Comparison of ENCODE assay signal across 9 mouse cellular contexts in the genomic region with DNA sequence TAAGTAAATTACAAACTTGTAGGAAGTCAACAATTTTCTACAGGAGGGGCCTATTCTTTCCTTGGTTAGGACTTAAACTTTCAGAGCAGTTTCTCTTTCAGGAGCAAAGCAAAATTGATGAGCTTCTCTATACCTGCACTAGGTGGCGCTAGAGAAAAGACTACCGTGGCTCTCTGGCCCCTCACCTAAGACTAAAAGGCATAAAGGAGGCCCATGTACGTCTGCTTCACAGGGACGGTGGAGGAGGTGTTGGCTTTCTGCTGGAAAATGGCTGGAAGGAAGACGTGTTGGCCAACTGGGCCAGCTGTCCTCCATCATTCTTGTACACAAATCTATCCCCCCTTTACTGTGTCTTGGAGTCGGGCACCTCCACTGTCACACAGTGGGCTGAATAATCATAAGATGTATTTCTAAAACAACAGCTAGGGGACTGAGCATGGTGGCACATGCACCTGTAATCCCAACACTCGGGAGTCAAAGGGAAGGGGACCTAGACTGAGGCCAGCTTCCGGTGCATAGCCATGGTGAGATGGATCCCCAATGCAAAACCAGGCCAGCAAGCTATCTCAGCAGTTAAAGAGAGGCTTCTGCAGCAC. TPM values are rescaled to one million over a fixed set of nuclear protein-coding genes. Genes with fewer than 3 reads are reported as not detected.
DNase-seq lines count a peak whose midpoint lies in the region; ATAC-seq lines count a peak whose summit lies in the region.
"Had no signal": no experiment of that assay in that cellular context is flagged by ENCODE, and none has a peak within 500 bp of the region (broad histone marks: within the 10 kb centered on the region; RNA-seq: fewer than 3 reads in every experiment).

No protein-coding gene starts in this region.

- no peak overlapping the region for H3K27ac ChIP-seq in kidney, embryonic 16.5 days (ENCODE audit: low read length)
- H3K27ac ChIP-seq in forebrain, embryonic 14.5 days (ENCODE audit: low read depth, low read length): no peak overlapping the region

- no peaks in the 10 kb centered on the region for H3K9me3 ChIP-seq in kidney, embryonic 16.5 days (ENCODE audit: low read length)
- H3K9me3 ChIP-seq in forebrain, embryonic 14.5 days (replicated peaks; ENCODE audit: control insufficient read depth, low read length): no peaks in the 10 kb centered on the region

- 39% methylated on average over 8 of the region's 8 CpGs for WGBS in kidney, embryonic 16.5 days
- 38% methylated on average over 8 of the region's 8 CpGs for WGBS in forebrain, embryonic 14.5 days

- peak; percentile 53 for DNase-seq in kidney, adult 9 months
- peak; percentile 26 to 44 for DNase-seq in CD8-positive naive resting alpha-beta T cell, adult 2 months (ENCODE audit: low read depth in 2 of 2, low spot score in 2 of 2)
- peak; percentile 73 for DNase-seq in ZHBTc4 (ENCODE audit: low read depth, low spot score)
- DNase-seq in forebrain, embryonic 14.5 days (ENCODE audit: low spot score): peak; percentile 69
- DNase-seq in lung, postnatal 25 days (ENCODE audit: low spot score): peak; percentile 58
- DNase-seq in thymus, postnatal 4 days: peak; percentile 56
- no peak for DNase-seq in ovary, postnatal 10 days (ENCODE audit: low spot score)

- H3K27me3 ChIP-seq in kidney, embryonic 16.5 days (ENCODE audit: insufficient read depth, low read length): no peaks in the 10 kb centered on the region
- H3K27me3 ChIP-seq in forebrain, embryonic 14.5 days (replicated peaks; ENCODE audit: control insufficient read depth, insufficient read depth, low read length): no peaks in the 10 kb centered on the region

- no peak overlapping the region for H3K9ac ChIP-seq in kidney, embryonic 16.5 days (replicated peaks; ENCODE audit: low read length)
- no peak overlapping the region for H3K9ac ChIP-seq in forebrain, embryonic 14.5 days (ENCODE audit: low read length)

- H3K4me1 ChIP-seq in kidney, embryonic 16.5 days (ENCODE audit: insufficient read depth, low read length): peaks cover 21% of the 10 kb centered on the region
- H3K4me1 ChIP-seq in forebrain, embryonic 14.5 days (ENCODE audit: control insufficient read depth, insufficient read depth, low read length): no peaks in the 10 kb centered on the region

- no peak for ATAC-seq in kidney, embryonic 16.5 days (ENCODE audit: low FRiP score, low TSS enrichment)
- ATAC-seq in forebrain, embryonic 14.5 days: peak; percentile 49

- H3K36me3 ChIP-seq in kidney, embryonic 16.5 days (ENCODE audit: insufficient read depth, low read length): peaks cover 6% of the 10 kb centered on the region; the same call in 1 of the 2 replicates
- 0 out of 2 replicates have a peak, but pooled peaks cover 7% of the 10 kb centered on the region for H3K36me3 ChIP-seq in forebrain, embryonic 14.5 days (ENCODE audit: control insufficient read depth, insufficient read depth, low read length)

- no peak overlapping the region for H3K4me3 ChIP-seq in kidney, embryonic 16.5 days (ENCODE audit: low read length)
- no peak overlapping the region for H3K4me3 ChIP-seq in forebrain, embryonic 14.5 days (ENCODE audit: low read depth, low read length)

- H3K4me2 ChIP-seq in kidney, embryonic 16.5 days (replicated peaks; ENCODE audit: low read depth, low read length): no peak overlapping the region
- no peak overlapping the region for H3K4me2 ChIP-seq in forebrain, embryonic 14.5 days (ENCODE audit: low read length)

RNA-seq across cellular contexts. Expression of a gene that starts 36.0 kb away (rescaled TPM):
- polyA plus RNA-seq in kidney, embryonic 16.5 days (2015; fragmentation: Nextera tagmentation; extraction: Ambion mirVana): not detected in 2 replicates
- not detected in 2 replicates for polyA plus RNA-seq in forebrain, embryonic 14.5 days (2014; fragmentation: Nextera tagmentation; extraction: Ambion mirVana)
- polyA plus RNA-seq: heart, embryonic 14.5 days had no signal

RNA-seq across cellular contexts. Expression of a gene that starts 54.1 kb away (rescaled TPM):
- polyA plus RNA-seq in kidney, embryonic 16.5 days (2015; fragmentation: Nextera tagmentation; extraction: Ambion mirVana): 12.2 and 13.2 TPM in 2 replicates
- polyA plus RNA-seq in forebrain, embryonic 14.5 days (2014; fragmentation: Nextera tagmentation; extraction: Ambion mirVana): 2.3 and 3.2 TPM in 2 replicates

RNA-seq across cellular contexts. Expression of a gene that starts 55.2 kb away (rescaled TPM):
- polyA plus RNA-seq in kidney, embryonic 16.5 days (2015; fragmentation: Nextera tagmentation; extraction: Ambion mirVana): 20.6 and 23.9 TPM in 2 replicates
- 20.4 and 20.8 TPM in 2 replicates for polyA plus RNA-seq in forebrain, embryonic 14.5 days (2014; fragmentation: Nextera tagmentation; extraction: Ambion mirVana)
